Mouse (Mus musculus): ENCODE measurements around the gene Rpusd1. TPM values are rescaled to one million over a fixed set of nuclear protein-coding genes. Genes with fewer than 3 reads are reported as not detected.

The Rpusd1 gene
- 1 to 10 TPM; 2.5 to 3.1 TPM for total RNA-seq (2021)
- long read RNA-seq, experiment 1, partial matches to known transcripts, result 0 of 3 reads
- long read RNA-seq, experiment 1, other reads (novel, unspliced or antisense), result 0 of 3 reads
- long read RNA-seq, experiment 2, partial matches to known transcripts, result 1 of 4 reads
- long read RNA-seq, experiment 2, other reads (novel, unspliced or antisense), result 0 of 4 reads

- peak; percentile 99 for DNase-seq
- intact Hi-C loops (cut with DNase I), result no loop called here
Measured at GRCm38 (mm10) chr17:25727265-25728008, at the start of gene Rpusd1, which contains the start of gene Chtf18. TSS of gene Rpusd1 (plus strand) at chr17:25727670. TSS of gene Chtf18 (minus strand) at chr17:25727419.

GRCm38 (mm10) chr17:25677969-25678368 is 49.5 kb upstream of the Rpusd1 start:
- DNase-seq, result no peak
- intact Hi-C loops (cut with DNase I), result no loop called here

DNA sequence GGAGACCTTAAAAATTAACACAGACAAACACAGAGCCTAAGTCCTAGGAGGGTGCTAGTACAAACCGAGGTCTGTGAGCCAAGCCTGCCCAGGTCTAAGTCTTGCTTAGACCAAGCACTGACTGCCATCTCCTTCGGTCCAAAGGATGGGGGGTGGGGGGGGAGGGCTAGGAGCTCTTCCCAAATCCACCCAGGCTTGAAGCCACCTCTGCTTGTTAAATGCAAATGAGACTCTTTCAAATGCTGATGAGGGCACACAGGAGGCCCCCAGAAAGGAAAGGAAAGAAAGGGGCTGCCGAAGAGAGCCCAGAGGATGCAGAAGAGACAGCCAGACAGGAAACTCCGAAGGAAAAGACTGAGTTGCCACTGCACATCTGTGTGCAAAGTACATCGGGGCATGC is 47.7 kb upstream of the Rpusd1 start:
- intact Hi-C loops (cut with DNase I), result no loop called here
- no peak for DNase-seq

DNA sequence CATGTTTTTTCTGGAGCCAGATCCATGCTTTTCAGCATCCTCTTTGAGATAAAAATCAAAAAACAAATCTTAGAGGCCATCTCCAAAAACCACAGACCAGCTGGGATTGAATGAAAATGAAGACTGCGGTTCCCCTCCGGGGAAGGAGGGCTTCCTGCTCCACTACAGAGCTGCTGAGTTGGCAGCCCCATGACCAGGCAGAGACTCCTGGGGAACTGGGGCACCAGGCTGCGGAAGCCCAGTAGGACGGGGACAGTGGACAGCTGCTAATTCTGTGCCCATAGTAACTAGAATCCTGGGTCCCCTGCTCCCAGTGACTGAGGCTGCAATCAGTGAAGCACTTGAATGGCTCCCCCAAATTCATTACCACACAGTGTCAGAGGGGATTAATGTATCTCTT is 45.8 kb upstream of the Rpusd1 start:
- intact Hi-C loops (cut with DNase I), result no loop called here
- DNase-seq, result no peak

GRCm38 (mm10) chr17:25686323-25686722 is 41.1 kb upstream of the Rpusd1 start:
- intact Hi-C loops (cut with DNase I), result no loop called here
- no peak for DNase-seq

GRCm38 (mm10) chr17:25688922-25689321 is 38.5 kb upstream of the Rpusd1 start:
- intact Hi-C loops (cut with DNase I), result no loop called here
- DNase-seq, result no peak

DNA sequence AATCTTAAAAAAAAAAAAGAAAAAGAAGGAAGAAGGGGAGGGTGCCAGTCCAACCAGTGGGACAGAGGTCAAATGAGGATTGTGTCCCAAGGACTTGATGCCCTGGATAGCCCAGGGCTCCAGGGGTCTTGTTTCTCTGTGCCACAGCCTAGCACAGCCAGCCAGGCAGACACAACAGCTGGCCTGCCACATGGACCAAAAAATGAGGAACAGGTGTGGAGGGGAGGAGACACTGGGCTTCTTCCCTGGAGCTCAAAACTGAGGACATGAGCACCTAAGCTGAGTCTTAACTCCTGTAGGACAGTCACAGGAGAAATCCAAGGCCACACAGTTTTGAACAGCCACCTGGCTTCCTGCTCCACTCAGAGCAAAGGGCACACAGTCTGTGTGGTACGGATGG is 31.2 kb upstream of the Rpusd1 start:
- DNase-seq, result no peak
- intact Hi-C loops (cut with DNase I), result loop anchor here (10.0 kb wide), 1 partner anchor 301 kb away; no protein-coding TSS in a partner anchor

DNA sequence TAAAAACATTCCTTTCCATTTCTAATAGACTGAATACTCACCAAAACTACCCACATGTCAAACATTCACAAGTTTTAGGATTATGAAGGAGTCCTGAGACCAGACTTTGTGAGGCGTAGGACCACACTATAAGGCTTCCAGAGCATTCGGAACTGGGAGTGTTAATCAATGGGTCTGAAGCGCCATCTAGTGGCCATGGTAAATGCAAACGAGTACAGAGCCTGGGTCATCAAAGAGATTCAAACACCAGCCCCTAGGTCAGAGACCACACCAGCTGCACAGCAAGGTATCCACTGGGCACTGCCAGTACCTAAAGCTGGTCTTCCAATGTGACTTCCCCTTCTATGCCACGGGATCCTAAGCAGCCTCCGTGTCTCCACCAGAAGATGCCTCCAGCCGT is 29.0 kb upstream of the Rpusd1 start:
- intact Hi-C loops (cut with DNase I), result loop anchor here (2.0 to 10.0 kb wide), 4 partner anchors 132 to 304 kb away; no protein-coding TSS in a partner anchor
- peak in 1 of 2 experiments; percentile 63 for DNase-seq

- intact Hi-C loops (cut with DNase I), result no loop called here
- no peak for DNase-seq
Measured at GRCm38 (mm10) chr17:25700863-25701496, 26.5 kb upstream of the Rpusd1 start.

GRCm38 (mm10) chr17:25709994-25710393 is 17.5 kb upstream of the Rpusd1 start:
- intact Hi-C loops (cut with DNase I), result no loop called here
- no peak for DNase-seq

GRCm38 (mm10) chr17:25711136-25711535 is 16.3 kb upstream of the Rpusd1 start:
- intact Hi-C loops (cut with DNase I), result no loop called here
- no peak for DNase-seq

- no peak for DNase-seq
- intact Hi-C loops (cut with DNase I), result no loop called here
Measured at GRCm38 (mm10) chr17:25715627-25716026, 11.8 kb upstream of the Rpusd1 start.

DNA sequence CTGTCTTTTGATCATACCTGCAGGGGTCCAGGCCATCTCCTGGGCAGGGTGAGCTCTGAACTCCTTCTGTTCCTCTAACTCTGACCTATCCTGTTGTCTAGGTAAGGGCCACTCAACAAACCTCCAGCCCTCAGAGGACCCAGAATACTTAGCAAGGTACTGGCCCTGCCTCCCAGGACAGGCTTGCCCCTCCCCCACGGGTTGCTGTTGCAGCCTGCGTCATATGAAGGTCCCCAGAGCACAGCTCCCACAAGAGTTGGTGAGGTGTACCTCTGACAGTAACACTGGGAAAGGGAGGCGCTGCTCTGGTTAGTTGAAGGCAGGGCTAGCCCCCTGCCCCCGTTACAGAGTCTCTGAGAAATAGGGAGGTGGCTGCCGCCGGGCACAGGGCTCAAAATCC is 11.3 kb upstream of the Rpusd1 start:
- DNase-seq, result no peak
- intact Hi-C loops (cut with DNase I), result no loop called here

DNA sequence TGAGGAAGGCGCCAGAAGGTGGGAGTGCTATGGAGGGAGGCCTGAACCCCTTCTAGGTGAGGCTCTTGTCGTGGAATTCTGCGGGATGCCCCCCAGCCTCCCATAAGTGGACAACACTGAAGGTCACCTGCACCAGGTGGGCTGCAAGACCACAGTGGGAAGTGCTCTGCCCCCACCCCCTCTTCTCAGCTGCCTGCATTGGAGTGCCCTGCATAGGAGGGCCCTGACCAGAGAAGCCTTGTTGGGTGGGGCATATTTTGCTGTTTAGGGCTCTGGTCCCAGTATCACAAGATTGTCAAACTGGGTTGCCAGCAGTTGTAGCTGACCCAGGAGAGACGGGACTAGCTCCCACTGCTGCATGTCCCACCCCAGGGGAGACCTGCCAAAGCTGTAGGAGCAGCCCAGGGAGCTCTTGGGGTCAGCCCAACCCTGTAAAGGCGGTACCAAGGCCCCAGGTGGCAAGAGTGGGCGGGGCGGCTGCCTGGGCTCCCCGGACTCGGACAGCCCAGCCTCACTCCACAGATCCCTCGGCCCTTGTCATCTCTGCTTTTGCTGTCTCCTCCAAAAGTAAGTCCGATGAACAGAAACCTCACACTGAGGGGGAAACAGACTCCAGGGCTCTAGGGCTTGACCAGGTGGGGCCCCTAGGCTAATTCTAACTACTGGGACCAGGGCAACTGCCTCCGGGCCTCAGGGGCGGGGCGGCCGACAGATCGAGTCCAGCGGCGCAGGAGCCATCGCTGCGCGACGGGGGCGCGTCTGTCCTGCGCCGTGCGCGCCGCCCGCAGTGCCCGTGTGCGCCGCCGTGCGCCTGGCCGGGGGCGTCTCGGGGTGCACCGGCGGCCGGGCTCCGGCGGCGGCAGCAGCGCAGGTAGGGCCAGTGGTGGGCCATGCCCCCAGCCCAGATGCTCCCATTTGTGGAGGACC is 10.5 kb upstream of the Rpusd1 start, which contains the start of gene Gng13:
Gene Gng13 (plus strand): TSS at position 461 of the 927 bp plus-strand sequence.
- intact Hi-C loops (cut with DNase I), result no loop called here
- no peak for DNase-seq

GRCm38 (mm10) chr17:25717691-25718090 is 9.8 kb upstream of the Rpusd1 start:
- DNase-seq, result no peak
- intact Hi-C loops (cut with DNase I), result no loop called here

- intact Hi-C loops (cut with DNase I), result no loop called here
Measured at GRCm38 (mm10) chr17:25721476-25721875, 6.0 kb upstream of the Rpusd1 start.

DNA sequence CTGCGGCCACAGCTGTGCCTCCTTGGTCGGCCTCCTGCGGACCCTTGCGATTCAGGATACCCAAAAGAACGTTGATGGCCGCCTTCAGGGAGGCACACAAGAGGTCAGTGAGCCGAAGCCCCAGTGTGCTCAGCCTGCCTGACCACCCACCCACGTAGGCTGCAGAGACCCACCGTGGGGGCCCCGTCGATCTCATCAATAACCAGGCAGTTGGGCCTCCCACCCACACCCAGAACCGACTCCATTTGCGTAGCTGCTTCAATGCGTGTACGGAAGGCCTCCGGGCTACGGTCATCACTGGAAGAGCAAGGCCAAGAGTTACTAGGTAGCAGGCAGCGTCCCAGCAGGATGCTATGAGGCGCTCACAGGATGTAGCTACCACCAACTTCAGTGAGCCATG is 4.0 kb upstream of the Rpusd1 start:
- DNase-seq, result no peak
- intact Hi-C loops (cut with DNase I), result no loop called here

More at GRCm38 (mm10) chr17:25721476-25721875, 6.0 kb upstream of the Rpusd1 start:
- DNase-seq, result no peak

DNA sequence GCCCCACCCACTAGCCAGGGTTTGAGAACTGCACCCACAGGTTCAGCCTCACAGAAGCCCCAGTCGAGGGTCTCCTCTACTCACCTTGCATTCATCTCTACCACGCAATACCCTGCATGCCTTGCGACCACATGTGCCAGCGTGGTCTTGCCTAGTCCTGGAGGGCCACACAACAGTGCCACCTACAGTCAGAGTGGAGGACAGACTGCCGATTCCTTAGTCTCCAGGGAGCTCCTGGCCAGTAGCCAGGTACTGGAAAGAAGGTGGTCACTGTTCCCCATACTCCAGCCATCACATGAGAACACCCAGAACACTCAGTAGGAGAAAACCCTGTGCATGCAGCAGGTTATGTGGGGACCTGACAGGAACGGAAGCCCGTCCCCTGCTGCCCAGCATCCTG is 3.6 kb upstream of the Rpusd1 start:
- intact Hi-C loops (cut with DNase I), result no loop called here
- no peak for DNase-seq

GRCm38 (mm10) chr17:25725264-25725663 is 2.2 kb upstream of the Rpusd1 start:
- no peak for DNase-seq
- intact Hi-C loops (cut with DNase I), result no loop called here

DNA sequence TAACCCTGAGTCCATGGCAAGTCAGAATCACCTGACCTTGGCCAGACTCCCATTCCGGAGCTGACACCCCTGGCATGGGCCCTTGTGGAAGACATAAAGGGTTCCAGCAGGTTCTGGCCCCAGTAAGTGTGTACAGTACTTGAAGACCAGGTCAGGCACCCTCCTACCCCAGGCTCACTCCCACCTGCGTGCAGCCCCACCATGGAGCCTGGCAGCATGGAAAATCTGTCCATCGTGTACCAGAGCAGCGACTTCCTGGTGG is 470 bp downstream of the Rpusd1 start:
- intact Hi-C loops (cut with DNase I), result no loop called here
- DNase-seq, result no peak

GRCm38 (mm10) chr17:25732082-25732481 is 4.6 kb downstream of the Rpusd1 start:
- peak; percentile 69 to 75 for DNase-seq
- intact Hi-C loops (cut with DNase I), result loop anchor here (5.0 kb wide), 1 partner anchor 70 kb away; no protein-coding TSS in a partner anchor

Measured in gastrocnemius, postnatal 36 days (tissue).